Mouse (Mus musculus): ENCODE data around the gene Dolk.

Gene Dolk

DNA sequence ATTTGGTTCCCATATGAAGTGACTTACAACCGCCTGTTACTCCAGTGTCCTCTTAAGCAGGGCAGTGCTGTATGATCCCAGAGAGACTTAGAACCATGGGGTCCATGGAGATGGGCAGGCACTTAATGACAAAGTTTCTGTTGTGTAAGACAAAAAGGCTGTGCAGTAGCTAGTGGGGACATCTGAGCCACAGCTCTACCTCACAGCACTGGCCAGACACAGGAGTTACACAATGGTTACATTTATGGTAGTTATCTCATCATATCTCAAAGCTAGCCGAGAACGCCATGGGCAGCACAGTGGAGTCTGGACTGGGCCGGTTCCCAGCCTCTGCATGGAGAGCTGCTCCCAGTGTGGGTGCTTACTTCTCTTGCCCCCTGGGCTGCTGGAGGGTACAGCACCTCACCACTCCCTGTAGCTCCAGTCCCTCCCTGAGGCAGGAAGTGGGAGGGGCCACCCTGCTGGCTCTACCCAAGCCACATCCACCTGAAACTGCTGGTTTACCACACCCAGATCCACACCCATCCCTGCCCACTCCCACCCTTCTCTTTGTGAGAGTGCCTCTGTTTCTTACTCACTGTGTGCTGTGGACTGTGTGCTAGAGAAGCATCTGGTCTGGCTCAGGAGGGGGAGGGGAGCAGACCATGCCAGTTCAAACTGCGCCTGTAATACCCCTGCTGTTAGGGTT is 34.6 kb downstream of the Dolk start:
- in situ Hi-C loops (cut with MboI, MseI) = no loop called here

DNA sequence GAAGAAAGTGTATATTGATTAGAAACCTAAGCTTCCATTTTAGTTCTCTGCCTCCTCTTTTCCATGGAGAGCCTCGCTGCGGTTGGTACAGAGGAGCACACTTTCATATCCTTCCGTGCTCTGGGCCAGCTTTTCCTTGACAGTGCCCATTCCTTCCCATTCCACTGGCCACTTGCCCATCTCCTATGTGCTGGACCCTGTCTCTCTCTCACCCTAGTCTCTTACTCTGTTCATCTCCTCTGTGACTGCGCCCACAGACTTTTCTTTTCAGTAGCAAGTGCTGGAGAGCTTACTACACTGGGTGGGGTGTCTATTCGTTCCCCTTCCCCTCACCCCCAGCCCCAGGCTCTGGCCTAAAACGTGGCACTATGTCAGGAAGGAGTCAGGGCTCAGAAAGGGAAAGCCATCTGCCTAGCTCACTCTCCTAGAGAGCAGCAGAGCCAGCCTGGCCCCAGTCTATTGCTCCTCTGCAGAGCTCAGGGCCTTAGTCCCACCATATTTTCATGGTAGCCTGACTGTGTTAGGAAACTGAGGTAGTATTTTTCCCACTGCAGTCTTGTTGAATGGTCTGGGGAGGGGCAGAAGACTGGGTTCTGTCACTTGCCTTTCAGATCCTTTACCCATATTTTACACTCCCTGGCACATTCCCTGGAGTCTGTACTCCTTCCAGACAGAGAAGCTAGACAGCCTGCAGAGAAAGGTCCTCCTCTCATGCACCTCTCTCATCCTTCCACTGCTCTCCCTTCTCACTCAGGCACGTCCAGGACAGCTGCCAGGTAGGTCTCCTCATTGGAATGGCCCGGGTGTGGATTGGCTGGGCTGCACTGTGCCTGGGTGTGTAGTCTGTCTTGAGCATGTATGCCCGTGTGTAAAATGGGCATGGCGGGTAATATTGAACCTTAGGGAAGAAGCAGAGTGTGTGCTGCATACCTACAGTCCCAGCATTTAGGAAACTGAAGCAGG is 35.7 kb downstream of the Dolk start:
- in situ Hi-C loops (cut with MboI, MseI) = no loop called here

GRCm38 (mm10) chr2:30249182-30249581 is 37.0 kb downstream of the Dolk start:
- in situ Hi-C loops (cut with MboI, MseI) = no loop called here

DNA sequence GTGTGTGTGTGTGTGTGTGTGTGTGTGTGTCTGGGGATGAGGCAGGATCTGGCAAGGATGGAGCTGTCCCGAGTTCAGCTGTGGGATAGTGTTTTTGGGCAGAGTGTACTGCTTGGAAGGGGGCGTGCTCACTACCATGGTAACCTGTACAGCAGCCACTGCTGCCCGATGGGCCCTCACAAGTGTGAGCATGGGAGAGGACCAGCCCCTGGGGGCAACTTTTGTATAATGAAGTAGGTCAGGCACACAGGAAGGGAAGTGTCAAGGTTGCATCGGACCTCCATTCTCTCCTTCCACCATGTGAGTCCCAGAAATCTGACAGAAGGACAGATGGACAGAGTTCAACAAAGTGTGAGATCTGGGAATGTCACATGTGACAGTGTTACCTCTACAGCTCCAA is 38.5 kb downstream of the Dolk start:
- in situ Hi-C loops (cut with MboI, MseI) = no loop called here

GRCm38 (mm10) chr2:30247036-30247435 is 39.1 kb downstream of the Dolk start:
- in situ Hi-C loops (cut with MboI, MseI) = no loop called here

GRCm38 (mm10) chr2:30244595-30245178 is 41.4 kb downstream of the Dolk start:
- in situ Hi-C loops (cut with MboI, MseI) = no loop called here

- in situ Hi-C loops (cut with MboI, MseI) = no loop called here
Observed at GRCm38 (mm10) chr2:30243391-30243790, 42.7 kb downstream of the Dolk start.

DNA sequence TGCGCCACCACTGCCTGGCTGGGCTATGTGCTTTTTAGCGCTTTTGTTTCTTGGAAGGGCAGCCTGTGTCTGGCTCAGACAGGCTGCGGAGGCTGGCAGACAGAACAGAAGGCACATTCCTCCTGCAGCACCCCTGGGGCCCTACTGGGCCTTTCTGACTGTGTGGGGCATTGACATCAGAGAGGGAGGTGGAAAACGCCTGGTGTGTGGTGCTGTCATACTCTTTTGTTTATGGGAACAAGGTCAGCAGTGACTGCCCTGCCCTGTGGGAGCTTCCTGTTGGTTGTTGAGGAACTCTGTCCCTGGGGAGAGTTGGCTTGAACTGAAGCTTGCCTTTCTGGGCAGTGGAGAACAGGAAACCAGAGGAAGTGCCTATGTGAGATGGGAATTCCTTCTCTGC is 43.6 kb downstream of the Dolk start:
- in situ Hi-C loops (cut with MboI, MseI) = no loop called here

DNA sequence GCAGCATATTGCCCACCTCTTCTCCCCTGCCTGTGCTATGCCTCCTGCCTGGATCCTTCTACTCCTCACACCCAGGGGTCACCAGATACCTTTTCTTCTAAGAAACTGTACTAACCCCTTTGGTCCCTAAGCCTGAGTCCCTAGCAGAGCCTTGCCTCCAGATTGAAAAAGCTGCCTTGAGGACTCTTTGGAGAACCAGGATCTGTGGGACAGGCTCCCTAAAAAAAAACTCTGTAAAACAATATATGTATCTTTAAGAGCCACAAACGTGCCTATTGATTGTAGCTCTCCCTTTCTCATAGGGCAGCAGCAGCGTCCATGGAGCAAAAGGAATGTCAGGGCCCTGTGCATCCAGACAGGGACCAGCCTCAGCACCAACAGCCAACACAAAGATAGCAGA is 45.9 kb downstream of the Dolk start, which contains the start of gene Gm28035:
Gene Gm28035 (plus strand): TSS at position 301 of the 400 bp plus-strand sequence.
- in situ Hi-C loops (cut with MboI, MseI) = no loop called here

GRCm38 (mm10) chr2:30239777-30240176 is 46.4 kb downstream of the Dolk start:
- in situ Hi-C loops (cut with MboI, MseI) = no loop called here

DNA sequence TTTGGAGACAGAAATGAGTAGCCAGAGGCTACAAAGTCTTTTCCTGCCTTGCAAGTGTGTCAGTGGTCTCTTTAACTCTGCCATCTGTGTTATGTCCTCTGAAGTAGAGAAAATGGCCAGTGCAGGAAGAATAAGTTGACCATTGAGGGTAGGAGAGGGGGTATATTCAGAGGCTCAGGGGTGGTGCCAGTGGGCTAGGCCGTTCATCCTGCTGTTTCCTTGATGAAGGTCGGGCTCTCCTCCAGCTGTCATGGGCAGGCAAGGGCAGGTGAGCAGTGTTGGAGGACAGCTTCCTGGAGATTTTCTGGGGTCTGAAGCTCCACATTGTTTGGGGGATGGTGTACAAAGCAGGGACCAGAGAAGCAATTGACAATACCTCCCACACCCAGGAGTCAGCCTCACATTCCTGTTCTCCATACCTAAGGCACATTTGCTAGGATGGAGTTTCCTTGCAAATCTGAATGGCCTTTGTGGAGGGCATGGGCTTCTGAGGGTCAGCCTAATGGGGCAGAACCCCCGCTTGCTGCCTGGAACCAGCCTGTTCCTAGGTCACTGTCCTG is 47.1 kb downstream of the Dolk start:
- in situ Hi-C loops (cut with MboI, MseI) = no loop called here

GRCm38 (mm10) chr2:30237881-30238280 is 48.3 kb downstream of the Dolk start:
- in situ Hi-C loops (cut with MboI, MseI) = no loop called here

DNA sequence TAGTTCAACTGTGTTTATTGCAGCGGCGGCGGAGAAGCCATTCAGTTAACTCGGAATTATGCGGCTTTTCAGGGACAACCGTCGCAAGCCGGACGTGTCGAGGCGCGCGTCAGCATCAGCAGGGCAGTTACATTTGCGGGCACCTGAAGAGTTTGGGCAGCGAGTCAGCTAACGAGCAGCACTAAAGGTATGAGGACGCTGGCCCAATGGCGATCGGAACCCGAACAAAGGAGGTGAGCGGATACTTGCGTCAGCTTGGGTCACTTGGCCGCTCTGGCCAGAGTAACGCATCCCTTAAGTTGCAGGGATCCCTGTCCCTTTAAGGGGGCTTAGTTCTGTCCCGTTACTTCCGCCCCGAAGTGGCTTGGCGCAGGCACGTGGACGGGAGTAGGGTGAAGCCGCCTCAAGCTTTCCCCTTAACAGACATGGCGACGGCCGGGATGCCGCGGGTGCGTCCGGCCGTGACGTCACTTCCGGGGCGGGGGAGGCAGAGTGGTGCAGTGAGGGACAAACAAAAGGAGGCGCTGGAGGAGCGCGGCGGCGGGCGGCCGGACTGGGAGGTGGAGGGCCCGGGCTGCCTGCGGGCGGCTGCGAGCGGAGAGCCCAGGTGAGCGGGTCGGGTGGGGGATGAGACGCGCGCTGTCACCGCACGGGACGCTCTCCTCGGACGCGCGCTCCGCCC is 48.8 kb downstream of the Dolk start, which contains the start of gene Lrrc8a:
Gene Lrrc8a (plus strand): TSS at position 517 of the 682 bp plus-strand sequence.
- in situ Hi-C loops (cut with MboI, MseI) = no loop called here

- in situ Hi-C loops (cut with MboI, MseI) = no loop called here
Observed at GRCm38 (mm10) chr2:30236426-30237198, 49.5 kb downstream of the Dolk start.

GRCm38 (mm10) chr2:30235593-30235992 is 50.5 kb downstream of the Dolk start:
- in situ Hi-C loops (cut with MboI, MseI) = no loop called here

All from regulatory T cell (primary cell).